Mouse (Mus musculus): ENCODE results near the gene Zup1. TPM values are rescaled to one million over a fixed set of nuclear protein-coding genes. Genes with fewer than 3 reads are reported as not detected.

Gene Zup1
- total RNA-seq, 2 experiments from 2014 or later: 10.6 to 17.9 TPM

Other genes with a start within 250 kb of the Zup1 start
- gene Sult3a2, start 164.6 kb downstream of the Zup1 start, total RNA-seq (2021): 1 to 10 TPM; 1.1 to 1.4 TPM
- gene Sult3a1, start 93.5 kb downstream of the Zup1 start, total RNA-seq (2021): not detected
- gene Rsph4a, start 46.2 kb downstream of the Zup1 start, total RNA-seq (2021): 1 to 10 TPM; 3.1 to 3.4 TPM
- 100 to 1,000 TPM in 1 of 2 experiments, 10 to 100 TPM in 1; 94.4 to 104 TPM for gene Rwdd1, start 68.4 kb upstream of the Zup1 start, total RNA-seq (2021)
- gene Trappc3l, start 86.3 kb upstream of the Zup1 start, total RNA-seq (2021): under 1 TPM; 0.34 to 0.62 TPM
- not detected for gene Calhm4, start 93.0 kb upstream of the Zup1 start, total RNA-seq (2021)
- gene Calhm5, start 145.2 kb upstream of the Zup1 start, total RNA-seq (2021): 1 to 10 TPM; 2.7 to 3.0 TPM
- under 1 TPM; 0.36 to 0.69 TPM for gene Calhm6, start 176.7 kb upstream of the Zup1 start, total RNA-seq (2021)

All from left cerebral cortex, postnatal 36 days (tissue).